Mouse (Mus musculus) frontal cortex, adult (tissue): ENCODE measurements at regions not wholly inside any gene's neighbourhood (a gene's known extent, or its start where the extent isn't known, plus 50 kb on each side); places are given as distances from the start of the nearest gene placed in this dataset.

Experiments
- ATAC-seq: cut with Nextera tagmentation; 2 replicates; pipeline ENCODE4 v1.9.2; 2017; ENCODE audit warnings: mild to moderate bottlenecking, moderate library complexity, mixed read lengths; ENCODE audit not compliant: low TSS enrichment

- peak; percentile 98 for ATAC-seq
Observed at GRCm38 (mm10) chr7:61939971-61940705, 406.2 kb upstream of the Ndn start.

- ATAC-seq: peak; percentile 93
Observed at GRCm38 (mm10) chr7:61982203-61982932, 364.0 kb upstream of the Ndn start.

GRCm38 (mm10) chr7:62026635-62027034 is 319.7 kb upstream of the Ndn start:
- ATAC-seq: no peak

GRCm38 (mm10) chr7:62045743-62046451 is 300.5 kb upstream of the Ndn start:
- ATAC-seq: peak; percentile 52; the same call in 1 of the 2 replicates

GRCm38 (mm10) chr7:62046452-62046809 is 299.9 kb upstream of the Ndn start:
- ATAC-seq: no peak

- peak; percentile 78 for ATAC-seq
Observed at GRCm38 (mm10) chr7:62078607-62079006, 267.8 kb upstream of the Ndn start.

GRCm38 (mm10) chr7:62085120-62085849 is 261.1 kb upstream of the Ndn start:
- peak; percentile 69 for ATAC-seq
